Mouse (Mus musculus) cerebellum, adult 2 months (tissue): ENCODE measurements around the gene C1ql3. TPM values are rescaled to one million over a fixed set of nuclear protein-coding genes. Genes with fewer than 3 reads are reported as not detected.

Experiments
- DNase-seq, 2 experiments: peaks; one replicate each; pipeline ENCODE4 v3.0.0; 2021
- H3K27ac ChIP-seq: fragments of 200-500 bp; 2 replicates; pipeline ENCODE4 v1.5.1; 2012; ENCODE audit warnings: low read length, control low read depth, inconsistent platforms; ENCODE audit not compliant: insufficient read depth
- H3K27me3 ChIP-seq: fragments of 200-500 bp; 2 replicates; pipeline ENCODE4 v1.6.1; 2012; ENCODE audit warnings: inconsistent platforms, mild to moderate bottlenecking, low read length, moderate library complexity; ENCODE audit not compliant: control insufficient read depth, insufficient read depth
- H3K4me1 ChIP-seq: fragments of 200-500 bp; 2 replicates; pipeline ENCODE4 v1.6.1; 2011; ENCODE audit warnings: low read length; ENCODE audit not compliant: control insufficient read depth, insufficient read depth
- H3K4me3 ChIP-seq: fragments of 200-500 bp; replicated peaks from 2 replicates; pipeline ENCODE3; 2011; ENCODE audit warnings: mild to moderate bottlenecking, low read depth, low read length, control low read depth; ENCODE audit not compliant: insufficient read depth
- CTCF ChIP-seq: fragments of 200-500 bp; IDR thresholded peaks from 2 replicates; pipeline ENCODE4 v1.5.1; 2011; ENCODE audit warnings: low read depth, mild to moderate bottlenecking, control low read depth, low read length, moderate library complexity, borderline replicate concordance; ENCODE audit not compliant: insufficient read depth
- POLR2A ChIP-seq: fragments of 200-500 bp; IDR thresholded peaks from 2 replicates; pipeline ENCODE4 v1.6.1; 2011; ENCODE audit warnings: low read length, control low read depth, borderline replicate concordance; ENCODE audit not compliant: insufficient read depth
- WGBS: fragments of 180-500 bp; shearing (Covaris S2); methylation state at CpG from one replicate; pipeline ENCODE4 v1.1.7; 2018; 5-methylcytosine and 5-hydroxymethylcytosine counted together
- polyA plus RNA-seq: library from polyadenylated mRNA; depleted of rRNA; stranded (reverse); fragments of >200 nt; gene quantifications from 2 replicates; pipeline ENCODE4 v1.2.3, GENCODE M21; 2012; rRNA removed

The C1ql3 gene
- polyA plus RNA-seq, 1 experiment, result 13.8 TPM

GRCm38 (mm10) chr2:12978771-12979170, 32.8 kb downstream of the C1ql3 start:
- WGBS, result 19% methylated on average over 4 of the region's 4 CpGs
- H3K27ac ChIP-seq, result no peak overlapping the region
- no peaks in the 10 kb centered on the region for H3K4me1 ChIP-seq
- no peak overlapping the region for H3K4me3 ChIP-seq
- no peak for DNase-seq
- no peaks in the 10 kb centered on the region for H3K27me3 ChIP-seq
- TF ChIP-seq CTCF (no peak), POLR2A (no peak)

GRCm38 (mm10) chr2:12977367-12977766, 34.2 kb downstream of the C1ql3 start:
- WGBS, result 98% methylated on average over 7 of the region's 7 CpGs
- no peaks in the 10 kb centered on the region for H3K4me1 ChIP-seq
- H3K27ac ChIP-seq, result no peak overlapping the region
- no peak for DNase-seq
- H3K27me3 ChIP-seq, result no peaks in the 10 kb centered on the region
- no peak overlapping the region for H3K4me3 ChIP-seq
- TF ChIP-seq POLR2A, result no peak
- TF ChIP-seq CTCF, result no peak

- TF ChIP-seq POLR2A (no peak), CTCF (no peak)
- H3K4me1 ChIP-seq, result no peaks in the 10 kb centered on the region
- H3K27ac ChIP-seq, result no peak overlapping the region
- DNase-seq, result no peak
- no peak overlapping the region for H3K4me3 ChIP-seq
- 96% methylated on average over 2 of the region's 2 CpGs for WGBS
- H3K27me3 ChIP-seq, result no peaks in the 10 kb centered on the region
These were observed 37.9 kb downstream of the C1ql3 start for GRCm38 (mm10) chr2:12973752-12974151.

GRCm38 (mm10) chr2:12970049-12970724, 41.4 kb downstream of the C1ql3 start:
- no peaks in the 10 kb centered on the region for H3K27me3 ChIP-seq
- H3K4me3 ChIP-seq, result no peak overlapping the region
- 39% methylated on average over 12 of the region's 12 CpGs for WGBS
- DNase-seq, result no peak
- H3K4me1 ChIP-seq, result no peaks in the 10 kb centered on the region
- TF ChIP-seq CTCF, result no peak
- TF ChIP-seq POLR2A, result no peak
- H3K27ac ChIP-seq, result no peak overlapping the region

- Histone ChIP-seq H3K27ac (no peak overlapping the region), H3K4me1 (no peaks in the 10 kb centered on the region), H3K4me3 (no peak overlapping the region), H3K27me3 (no peaks in the 10 kb centered on the region)
- DNase-seq, result no peak
- TF ChIP-seq POLR2A (no peak), CTCF (no peak)
These were observed 54.7 kb downstream of the C1ql3 start for GRCm38 (mm10) chr2:12956703-12957424.

Other genes starting within 250 kb of the C1ql3 start
- 2.9 and 3.4 TPM in 2 replicates for gene Pter, start 87.8 kb downstream of the C1ql3 start, polyA plus RNA-seq